Mouse (Mus musculus): ENCODE measurements around the gene Smim5. TPM values are rescaled to one million over a fixed set of nuclear protein-coding genes. Genes with fewer than 3 reads are reported as not detected.

Smim5 gene
- polyA plus RNA-seq, 3 experiments from 2014 or later = 0.40 to 1.4 (median 1.1) TPM

GRCm38 (mm10) chr11:115931235-115931634, 31.5 kb downstream of the Smim5 start:
- ATAC-seq = no peak

DNA sequence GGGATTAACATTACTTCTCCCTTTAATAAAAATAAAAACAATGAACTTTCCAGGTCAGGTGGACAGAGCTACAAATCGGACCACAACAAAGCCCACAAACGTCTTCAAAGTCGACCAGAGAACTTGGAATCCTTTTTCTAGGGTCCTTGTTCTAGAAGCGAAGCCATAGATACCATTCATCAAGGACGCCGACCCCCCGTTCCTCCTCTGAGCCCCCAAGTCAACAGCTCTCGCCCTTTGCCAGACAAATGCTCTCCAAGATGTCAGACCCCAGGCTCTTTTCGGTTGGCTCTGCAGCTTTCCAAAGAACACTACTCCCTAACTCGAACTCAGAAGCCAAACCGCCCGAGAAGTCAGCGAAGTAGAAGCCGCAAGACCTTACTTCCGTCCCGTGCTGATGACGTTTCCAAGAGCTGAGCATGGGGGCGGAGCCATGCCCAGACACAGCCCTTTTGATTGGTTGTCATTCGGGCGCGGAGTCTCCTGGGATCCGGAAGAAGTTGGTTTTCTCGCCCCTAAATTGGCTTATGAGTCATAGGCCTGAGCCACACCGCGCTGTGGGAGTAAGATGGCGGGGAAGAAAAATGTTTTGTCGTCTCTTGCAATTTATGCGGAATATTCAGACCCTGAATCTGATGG, 33.5 kb downstream of the Smim5 start, which contains the start of the genes Sap30bp and Recql5:
Gene Sap30bp, plus strand, starts transcription at position 175 of the 639 bp plus-strand sequence.
Gene Recql5, minus strand, starts transcription at position 370 of the 639 bp plus-strand sequence.
- ATAC-seq = peak; percentile 100

- peak; percentile 4 for ATAC-seq
Observed at GRCm38 (mm10) chr11:115933747-115934110, 34.0 kb downstream of the Smim5 start.

DNA sequence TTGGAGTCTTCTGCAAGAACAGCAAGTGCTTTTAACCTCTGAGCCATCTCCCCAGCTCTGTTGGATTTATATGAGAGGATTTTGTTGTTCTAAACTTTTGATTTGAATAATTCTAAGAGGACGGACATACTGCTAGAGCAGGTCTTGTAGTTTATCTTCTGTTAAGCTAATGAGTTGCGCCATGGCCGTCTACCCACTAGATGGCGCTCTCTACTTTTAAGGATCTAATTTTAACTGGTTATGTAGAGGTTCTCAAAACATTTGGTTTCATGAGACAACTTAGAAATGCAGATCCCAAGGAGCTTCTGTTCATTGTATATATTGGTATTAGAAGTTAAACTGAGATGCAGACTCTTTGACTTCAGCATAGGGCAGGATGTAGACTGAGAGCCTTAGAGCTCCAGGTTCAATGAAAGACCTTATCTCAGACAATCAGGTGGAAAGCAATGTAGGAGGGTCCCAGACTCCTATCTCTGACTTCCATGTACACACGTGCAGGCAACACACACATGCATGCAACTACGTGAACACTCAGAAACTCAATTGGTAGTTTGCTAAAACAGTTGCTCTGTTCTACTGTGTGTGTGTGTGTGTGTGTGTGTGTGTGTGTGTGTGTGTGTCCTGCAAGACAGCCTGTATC, 40.0 kb downstream of the Smim5 start:
- peak; percentile 38 for ATAC-seq

GRCm38 (mm10) chr11:115941980-115942379, 42.2 kb downstream of the Smim5 start:
- no peak for ATAC-seq

DNA sequence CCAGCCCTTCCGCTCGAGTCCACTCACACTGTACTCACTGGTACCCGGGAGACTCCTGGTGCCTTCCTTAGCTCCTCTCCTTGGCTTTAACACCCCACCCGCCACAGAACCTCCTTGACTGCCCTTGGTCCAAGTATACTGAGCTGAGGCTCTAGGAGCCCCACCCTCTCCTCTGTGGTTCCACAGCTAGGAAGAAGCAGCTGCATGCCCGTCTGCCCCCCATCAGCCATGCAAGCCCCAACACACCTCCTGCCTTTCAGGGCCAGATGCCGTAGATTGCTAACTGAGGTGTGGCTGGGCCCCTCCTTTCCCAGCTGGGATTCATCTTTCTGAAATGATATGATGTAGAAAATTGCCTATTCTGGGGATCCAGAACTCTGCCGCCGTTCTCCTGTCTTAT, 45.5 kb downstream of the Smim5 start:
- no peak for ATAC-seq

DNA sequence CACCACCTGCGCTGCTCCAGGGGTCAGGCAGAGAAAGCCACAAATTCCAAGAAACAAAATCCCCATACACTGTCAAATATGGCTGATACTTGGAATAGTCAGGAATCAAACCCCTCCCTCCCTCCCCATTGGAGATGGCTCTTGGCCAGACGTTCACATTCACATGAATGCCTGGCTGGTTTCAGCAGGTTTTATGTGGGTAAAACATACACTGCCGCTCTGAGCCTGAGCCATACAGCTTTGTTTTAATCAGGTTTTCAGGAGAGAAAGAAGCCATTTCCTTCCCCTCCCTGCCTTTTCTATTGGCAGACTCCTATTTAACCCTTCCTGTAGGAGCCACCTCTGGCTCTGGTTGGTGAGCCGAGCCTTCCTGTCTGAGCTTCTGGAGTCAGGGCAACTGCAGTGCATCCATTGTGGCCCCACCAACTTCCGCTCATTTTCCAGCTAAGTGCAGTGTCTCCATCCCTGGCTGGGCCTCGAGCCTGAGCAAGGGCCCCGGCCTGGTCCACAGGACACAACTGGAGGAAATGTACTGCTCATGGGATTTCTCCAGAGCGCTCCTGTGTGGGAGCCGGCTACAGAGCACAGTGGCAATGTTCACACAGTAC, 46.6 kb downstream of the Smim5 start:
- ATAC-seq = no peak

GRCm38 (mm10) chr11:115948316-115948715, 48.5 kb downstream of the Smim5 start:
- no peak for ATAC-seq

- no peak for ATAC-seq
Observed at GRCm38 (mm10) chr11:115950719-115951118, 51.0 kb downstream of the Smim5 start.

- ATAC-seq = no peak
Observed at GRCm38 (mm10) chr11:115954712-115955111, 54.9 kb downstream of the Smim5 start.

GRCm38 (mm10) chr11:115955195-115955858, 55.6 kb downstream of the Smim5 start:
- ATAC-seq = no peak

Other genes with a start within 250 kb of the Smim5 start
- 10 to 100 TPM; 31.7 to 35.5 (median 33.8) TPM for gene Grb2, start 191.4 kb upstream of the Smim5 start, polyA plus RNA-seq (2017; shearing (Covaris generic))
- gene Tmem94, start 134.5 kb upstream of the Smim5 start, polyA plus RNA-seq (2017; shearing (Covaris generic)) = 10 to 100 TPM; 10.6 to 12.7 (median 11.5) TPM
- gene Caskin2, start 86.3 kb upstream of the Smim5 start, polyA plus RNA-seq (2017; shearing (Covaris generic)) = 1 to 10 TPM in 1 of 3 experiments, under 1 TPM in 2; 0.58 to 1.2 (median 0.87) TPM
- gene Tsen54, start 85.2 kb upstream of the Smim5 start, polyA plus RNA-seq (2017; shearing (Covaris generic)) = 10 to 100 TPM in 2 of 3 experiments, 1 to 10 TPM in 1; 9.8 to 13.2 (median 10.8) TPM
- gene Llgl2, start 75.9 kb upstream of the Smim5 start, polyA plus RNA-seq (2017; shearing (Covaris generic)) = 1 to 10 TPM; 7.0 to 9.7 (median 9.6) TPM
- gene Myo15b, start 41.6 kb upstream of the Smim5 start, polyA plus RNA-seq (2017; shearing (Covaris generic)) = not detected
- 1 to 10 TPM; 2.7 to 5.1 (median 4.3) TPM for gene Smim6, start 12.1 kb downstream of the Smim5 start, polyA plus RNA-seq (2017; shearing (Covaris generic))
- 10 to 100 TPM; 35.6 to 55.2 (median 39.2) TPM for gene Sap30bp, start 33.3 kb downstream of the Smim5 start, polyA plus RNA-seq (2017; shearing (Covaris generic))
- gene Recql5, start 33.5 kb downstream of the Smim5 start, polyA plus RNA-seq (2017; shearing (Covaris generic)) = 10 to 100 TPM; 18.2 to 30.3 (median 23.7) TPM
- gene Itgb4, start 74.7 kb downstream of the Smim5 start, polyA plus RNA-seq (2017; shearing (Covaris generic)) = not detected
- gene Galk1, start 112.8 kb downstream of the Smim5 start, polyA plus RNA-seq (2017; shearing (Covaris generic)) = 10 to 100 TPM; 14.4 to 20.1 (median 15.9) TPM
- 1,000 to 10,000 TPM; 1,545 to 2,086 (median 2,075) TPM for gene H3f3b, start 128.0 kb downstream of the Smim5 start, polyA plus RNA-seq (2017; shearing (Covaris generic))
- 10 to 100 TPM; 10.1 to 14.6 (median 12.7) TPM for gene Unk, start 130.4 kb downstream of the Smim5 start, polyA plus RNA-seq (2017; shearing (Covaris generic))
- gene Unc13d, start 178.0 kb downstream of the Smim5 start, polyA plus RNA-seq (2017; shearing (Covaris generic)) = 100 to 1,000 TPM in 1 of 3 experiments, 10 to 100 TPM in 2; 80.1 to 128 (median 81.9) TPM
- 100 to 1,000 TPM; 153 to 156 (median 154) TPM for gene Wbp2, start 187.0 kb downstream of the Smim5 start, polyA plus RNA-seq (2017; shearing (Covaris generic))
- under 1 TPM in 1 of 3 experiments, not detected in 2; 0.39 TPM for gene Trim47, start 227.2 kb downstream of the Smim5 start, polyA plus RNA-seq (2017; shearing (Covaris generic))
- 10 to 100 TPM in 2 of 3 experiments, 1 to 10 TPM in 1; 9.5 to 13.3 (median 11.4) TPM for gene Trim65, start 231.2 kb downstream of the Smim5 start, polyA plus RNA-seq (2017; shearing (Covaris generic))
- gene Mrpl38, start 238.9 kb downstream of the Smim5 start, polyA plus RNA-seq (2017; shearing (Covaris generic)) = 10 to 100 TPM; 14.3 to 30.6 (median 28.0) TPM